ENCODE assay signal across 9 mouse cellular contexts in genomic region chr12:28700561-28701025, GRCm38 (mm10). TPM values are rescaled to one million over a fixed set of nuclear protein-coding genes. Genes with fewer than 3 reads are reported as not detected.
DNase-seq lines count a peak whose midpoint lies in the region; ATAC-seq lines count a peak whose summit lies in the region.
"Had no signal": no experiment of that assay in that cellular context is flagged by ENCODE, and none has a peak within 500 bp of the region (broad histone marks: within the 10 kb centered on the region; RNA-seq: fewer than 3 reads in every experiment).

No protein-coding gene starts in this region.

- H3K9ac ChIP-seq in midbrain, embryonic 13.5 days (replicated peaks), result peak overlapping the region; percentile 21; the same call in 1 of the 2 replicates
- no peak overlapping the region for H3K9ac ChIP-seq in intestine, embryonic 15.5 days

- peak overlapping the region; percentile 31; the same call in 1 of the 2 replicates for H3K27ac ChIP-seq in embryonic facial prominence, embryonic 10.5 days (replicated peaks)
- peak overlapping the region; percentile 82 for H3K27ac ChIP-seq in heart, embryonic 10.5 days
- H3K27ac ChIP-seq in midbrain, embryonic 13.5 days, result peak overlapping the region; percentile 85
- no peak overlapping the region for H3K27ac ChIP-seq in intestine, embryonic 15.5 days

- peaks cover 10% of the 10 kb centered on the region; the same call in 1 of the 2 replicates for H3K27me3 ChIP-seq in embryonic facial prominence, embryonic 10.5 days (replicated peaks; ENCODE audit: low read depth, poor library complexity, severe bottlenecking)
- peaks cover 25% of the 10 kb centered on the region for H3K27me3 ChIP-seq in heart, embryonic 10.5 days (ENCODE audit: insufficient read depth, poor library complexity, severe bottlenecking)
- H3K27me3 ChIP-seq in midbrain, embryonic 13.5 days, result no peaks in the 10 kb centered on the region
- H3K27me3 ChIP-seq in intestine, embryonic 15.5 days (replicated peaks), result no peaks in the 10 kb centered on the region
- H3K27me3 ChIP-seq: Patski had no signal

- peaks cover 35% of the 10 kb centered on the region for H3K4me1 ChIP-seq in embryonic facial prominence, embryonic 10.5 days
- H3K4me1 ChIP-seq in heart, embryonic 10.5 days, result peaks cover 22% of the 10 kb centered on the region
- H3K4me1 ChIP-seq in midbrain, embryonic 13.5 days (replicated peaks), result peaks cover 34% of the 10 kb centered on the region
- peaks cover 9% of the 10 kb centered on the region; the same call in 1 of the 2 replicates for H3K4me1 ChIP-seq in intestine, embryonic 15.5 days (replicated peaks)

- 87% methylated on average over 19 of the region's 19 CpGs for WGBS in embryonic facial prominence, embryonic 10.5 days
- 52% methylated on average over 19 of the region's 19 CpGs for WGBS in heart, embryonic 10.5 days
- 75% methylated on average over 19 of the region's 19 CpGs for WGBS in midbrain, embryonic 13.5 days
- 72% methylated on average over 19 of the region's 19 CpGs for WGBS in intestine, embryonic 15.5 days

- ATAC-seq in midbrain, embryonic 13.5 days, result peak; percentile 39
- ATAC-seq in intestine, embryonic 15.5 days, result no peak
- ATAC-seq: Patski had no signal

- peaks cover 14% of the 10 kb centered on the region for H3K36me3 ChIP-seq in embryonic facial prominence, embryonic 10.5 days (replicated peaks)
- peaks cover 12% of the 10 kb centered on the region; the same call in 1 of the 2 replicates for H3K36me3 ChIP-seq in heart, embryonic 10.5 days
- H3K36me3 ChIP-seq in midbrain, embryonic 13.5 days, result peaks cover 16% of the 10 kb centered on the region
- H3K36me3 ChIP-seq in intestine, embryonic 15.5 days, result no peaks in the 10 kb centered on the region; the same call in none of the 2 replicates

- peak; percentile 12 for DNase-seq in thymus, postnatal 25 days
- no peak for DNase-seq in thymus, adult 18-20 months
- no peak for DNase-seq in embryonic facial prominence, embryonic 10.5 days (ENCODE audit: low spot score)
- DNase-seq in heart, embryonic 10.5 days (ENCODE audit: low spot score), result peak; percentile 81
- peak; percentile 42 for DNase-seq in kidney, postnatal 10 days
- DNase-seq in lung, postnatal 10 days, result no peak

- H3K4me3 ChIP-seq in embryonic facial prominence, embryonic 10.5 days, result no peak overlapping the region
- H3K4me3 ChIP-seq in heart, embryonic 10.5 days, result no peak overlapping the region
- no peak overlapping the region for H3K4me3 ChIP-seq in midbrain, embryonic 13.5 days (replicated peaks)
- no peak overlapping the region for H3K4me3 ChIP-seq in intestine, embryonic 15.5 days (replicated peaks)

- H3K4me2 ChIP-seq in midbrain, embryonic 13.5 days (replicated peaks), result no peak overlapping the region
- no peak overlapping the region for H3K4me2 ChIP-seq in intestine, embryonic 15.5 days (replicated peaks)

- no peaks in the 10 kb centered on the region for H3K9me3 ChIP-seq in embryonic facial prominence, embryonic 10.5 days
- H3K9me3 ChIP-seq in heart, embryonic 10.5 days, result no peaks in the 10 kb centered on the region
- no peaks in the 10 kb centered on the region for H3K9me3 ChIP-seq in midbrain, embryonic 13.5 days
- no peaks in the 10 kb centered on the region for H3K9me3 ChIP-seq in intestine, embryonic 15.5 days

RNA-seq across cellular contexts. Expression of gene Adi1, which starts 25.6 kb away (rescaled TPM):
- polyA plus RNA-seq in embryonic facial prominence, embryonic 10.5 days (2016; fragmentation: Nextera tagmentation; extraction: Ambion mirVana), result 56.9 and 62.2 TPM in 2 replicates
- polyA plus RNA-seq in heart, embryonic 10.5 days (2016; fragmentation: Nextera tagmentation; extraction: Ambion mirVana), result 42.9 and 56.2 TPM in 2 replicates
- polyA plus RNA-seq in midbrain, embryonic 13.5 days (2015; fragmentation: Nextera tagmentation; extraction: Ambion mirVana), result 27.0 and 29.1 TPM in 2 replicates
- 89.4 and 92.1 TPM in 2 replicates for polyA plus RNA-seq in intestine, embryonic 15.5 days (2015; fragmentation: Nextera tagmentation; extraction: Ambion mirVana)

RNA-seq across cellular contexts. Expression of gene Trappc12, which starts 49.7 kb away (rescaled TPM):
- 35.6 and 35.7 TPM in 2 replicates for polyA plus RNA-seq in embryonic facial prominence, embryonic 10.5 days (2016; fragmentation: Nextera tagmentation; extraction: Ambion mirVana)
- polyA plus RNA-seq in heart, embryonic 10.5 days (2016; fragmentation: Nextera tagmentation; extraction: Ambion mirVana), result 31.6 and 34.0 TPM in 2 replicates
- 43.8 and 46.0 TPM in 2 replicates for polyA plus RNA-seq in midbrain, embryonic 13.5 days (2015; fragmentation: Nextera tagmentation; extraction: Ambion mirVana)
- 34.6 and 34.9 TPM in 2 replicates for polyA plus RNA-seq in intestine, embryonic 15.5 days (2015; fragmentation: Nextera tagmentation; extraction: Ambion mirVana)

RNA-seq across cellular contexts. Expression of gene Eipr1, which starts 51.0 kb away (rescaled TPM):
- polyA plus RNA-seq in embryonic facial prominence, embryonic 10.5 days (2016; fragmentation: Nextera tagmentation; extraction: Ambion mirVana), result 43.4 and 44.5 TPM in 2 replicates
- 31.3 and 36.0 TPM in 2 replicates for polyA plus RNA-seq in heart, embryonic 10.5 days (2016; fragmentation: Nextera tagmentation; extraction: Ambion mirVana)
- polyA plus RNA-seq in midbrain, embryonic 13.5 days (2015; fragmentation: Nextera tagmentation; extraction: Ambion mirVana), result 71.3 and 75.7 TPM in 2 replicates
- 27.3 and 28.6 TPM in 2 replicates for polyA plus RNA-seq in intestine, embryonic 15.5 days (2015; fragmentation: Nextera tagmentation; extraction: Ambion mirVana)

RNA-seq across cellular contexts. Expression of gene Rnaseh1, which starts 51.2 kb away (rescaled TPM):
- polyA plus RNA-seq in embryonic facial prominence, embryonic 10.5 days (2016; fragmentation: Nextera tagmentation; extraction: Ambion mirVana), result 34.3 and 35.1 TPM in 2 replicates
- 24.6 and 28.9 TPM in 2 replicates for polyA plus RNA-seq in heart, embryonic 10.5 days (2016; fragmentation: Nextera tagmentation; extraction: Ambion mirVana)
- polyA plus RNA-seq in midbrain, embryonic 13.5 days (2015; fragmentation: Nextera tagmentation; extraction: Ambion mirVana), result 24.9 and 28.7 TPM in 2 replicates
- 26.1 and 27.9 TPM in 2 replicates for polyA plus RNA-seq in intestine, embryonic 15.5 days (2015; fragmentation: Nextera tagmentation; extraction: Ambion mirVana)

Comparison
In these comparisons a context has a peak if more than half of its experiments do, and no peak if none do; other contexts are left out.
1. DNase-seq: peak in thymus, postnatal 25 days (single experiment), heart, embryonic 10.5 days (single experiment) and kidney, postnatal 10 days (single experiment); none in thymus, adult 18-20 months (0 of 2), embryonic facial prominence, embryonic 10.5 days (single experiment) and lung, postnatal 10 days (single experiment).